Mouse (Mus musculus) right cerebral cortex, postnatal 14 days (tissue): ENCODE measurements around the gene Itga2b.

Experiments
- DNase-seq: peaks from one replicate; pipeline ENCODE4 v3.0.0; 2022

Gene Itga2b

DNA sequence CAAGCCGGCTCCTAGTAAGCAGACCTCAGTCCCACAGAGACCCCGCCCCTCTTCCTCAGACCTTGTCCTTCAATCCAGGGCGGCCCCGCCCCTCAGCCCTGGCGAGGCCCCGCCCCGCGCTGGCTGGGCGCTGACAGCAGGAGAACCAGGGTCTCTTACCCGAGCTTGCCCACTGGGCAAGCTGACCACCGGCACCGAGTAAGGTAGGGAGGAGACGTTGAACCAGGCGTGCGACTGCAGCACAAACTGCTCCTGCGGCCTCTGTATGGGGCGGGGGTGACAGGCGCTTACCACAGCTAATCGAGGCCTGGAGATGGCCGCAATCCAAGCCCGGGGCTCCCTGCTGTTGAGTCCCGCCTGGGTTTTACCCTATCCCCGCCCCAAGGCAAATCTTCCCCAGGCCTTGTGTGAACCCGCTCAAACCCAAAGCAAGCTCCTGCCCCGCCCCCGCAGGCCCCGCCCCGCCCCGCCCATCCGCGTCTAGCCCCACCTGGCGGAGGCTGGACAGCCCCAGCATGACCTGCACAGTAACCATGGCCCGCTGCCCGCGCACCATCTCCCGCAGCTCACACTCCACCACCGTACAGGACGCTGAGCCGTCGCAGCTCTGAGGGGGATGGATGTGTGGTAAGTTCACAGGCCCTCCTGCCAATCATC, 14.1 kb downstream of the Itga2b start:
- peak; percentile 61 for DNase-seq

DNA sequence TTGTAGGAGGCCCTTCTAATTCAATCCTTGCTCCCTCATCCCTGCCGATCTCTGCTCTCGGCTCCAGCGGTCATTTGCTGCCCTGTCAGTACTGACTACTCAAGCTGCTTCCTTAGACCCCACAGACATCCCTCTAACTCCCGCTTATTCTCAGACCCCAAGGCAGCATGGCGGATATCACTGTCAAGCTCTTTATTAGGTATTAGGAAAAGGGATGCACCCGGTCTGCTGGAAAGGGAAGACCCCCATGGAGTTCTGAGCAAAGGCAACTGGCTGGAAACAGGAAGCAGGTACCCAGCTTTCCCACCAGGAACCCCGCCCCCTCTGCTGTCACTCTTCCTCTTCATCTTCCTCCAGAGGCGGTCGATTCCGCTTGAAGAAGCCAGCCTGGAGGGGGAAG, 16.8 kb downstream of the Itga2b start:
- DNase-seq: no peak

DNA sequence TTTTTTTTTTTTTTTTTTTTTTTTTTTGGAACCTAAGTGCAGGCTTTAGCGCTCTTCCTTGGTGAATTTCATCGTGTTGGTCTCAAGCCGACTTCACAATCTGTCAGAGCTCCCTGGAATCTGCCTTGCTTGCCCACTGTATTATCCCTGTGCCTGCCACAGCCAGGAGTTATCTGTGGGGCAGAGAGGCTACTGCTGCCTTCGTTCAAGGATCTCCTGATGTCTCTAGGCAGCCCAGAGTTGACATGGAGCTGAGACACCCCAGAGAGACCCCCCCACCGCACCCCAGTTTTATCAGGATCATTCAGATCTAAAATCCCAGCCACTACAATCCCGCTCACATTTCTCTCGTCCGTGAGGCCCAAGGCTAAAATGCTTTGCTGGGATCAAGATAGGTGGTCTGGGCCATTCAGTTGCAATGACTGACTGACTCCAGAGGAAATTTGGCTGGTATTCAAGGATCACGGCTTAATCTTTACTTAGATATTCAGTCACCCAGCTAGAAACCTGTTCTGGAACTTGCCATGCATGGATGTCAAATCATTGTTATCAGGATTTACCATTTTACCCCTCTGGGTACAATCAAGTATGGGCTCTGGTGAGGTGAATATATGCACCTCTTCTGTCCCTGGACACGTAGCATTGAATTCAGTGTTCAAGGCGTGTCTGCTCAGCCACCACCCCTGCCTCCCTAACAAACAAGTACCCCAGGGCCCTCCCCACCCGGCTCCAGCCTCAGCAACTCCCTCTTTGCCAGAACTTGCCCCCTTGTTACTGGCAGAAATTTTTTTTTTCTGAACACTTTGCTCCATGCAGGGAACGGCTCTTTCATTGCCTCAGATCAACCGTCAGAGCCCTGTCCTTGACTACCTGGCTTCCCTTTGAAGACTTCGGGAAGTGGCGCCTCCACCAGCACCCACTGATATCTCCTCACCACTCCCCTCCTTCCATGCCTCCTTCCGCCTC, 20.6 kb downstream of the Itga2b start:
- no peak for DNase-seq

DNA sequence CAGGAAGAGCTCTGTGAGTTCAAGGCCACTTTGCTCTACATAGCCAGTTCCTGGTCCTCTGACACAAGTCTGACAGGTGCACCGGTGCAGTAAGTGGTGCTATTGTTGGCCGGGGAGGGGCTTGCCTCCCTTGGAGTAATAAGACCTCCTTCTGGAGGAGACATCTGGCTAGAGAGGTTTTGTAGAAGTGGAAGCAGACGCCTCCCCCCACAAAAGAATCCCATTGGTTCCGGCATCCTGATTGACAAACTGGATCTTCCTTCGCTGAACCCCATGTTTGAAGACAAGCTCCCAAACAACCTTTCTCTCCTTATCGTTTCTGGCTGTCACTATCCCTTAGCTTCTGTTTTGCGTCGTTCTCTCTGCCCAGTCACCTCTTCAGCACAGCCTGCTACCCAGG, 21.6 kb downstream of the Itga2b start:
- no peak for DNase-seq

DNA sequence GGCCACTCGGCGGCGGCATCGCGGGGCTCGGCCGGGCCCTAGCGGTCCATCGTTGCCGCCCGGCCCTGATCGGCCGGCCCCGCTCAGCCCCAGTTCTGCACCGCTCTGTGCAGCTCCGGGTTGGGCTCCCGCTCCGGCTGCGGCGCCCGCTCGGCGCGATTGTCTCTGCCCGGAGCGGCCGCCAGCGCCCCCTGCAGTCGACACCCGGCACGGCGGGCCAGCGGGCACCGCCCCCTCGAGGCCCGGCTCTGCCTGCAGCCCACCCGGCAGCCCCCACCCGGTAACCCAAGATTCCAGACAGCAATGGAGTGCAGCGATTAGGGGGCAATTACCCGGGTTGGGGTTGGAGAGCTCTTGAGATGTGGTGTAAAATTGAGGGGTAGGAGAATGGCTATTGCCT, 22.4 kb downstream of the Itga2b start, which contains the start of gene Fam171a2:
Gene Fam171a2, minus strand, starts transcription at position 186 of the 400 bp plus-strand sequence.
- DNase-seq: peak; percentile 86

DNA sequence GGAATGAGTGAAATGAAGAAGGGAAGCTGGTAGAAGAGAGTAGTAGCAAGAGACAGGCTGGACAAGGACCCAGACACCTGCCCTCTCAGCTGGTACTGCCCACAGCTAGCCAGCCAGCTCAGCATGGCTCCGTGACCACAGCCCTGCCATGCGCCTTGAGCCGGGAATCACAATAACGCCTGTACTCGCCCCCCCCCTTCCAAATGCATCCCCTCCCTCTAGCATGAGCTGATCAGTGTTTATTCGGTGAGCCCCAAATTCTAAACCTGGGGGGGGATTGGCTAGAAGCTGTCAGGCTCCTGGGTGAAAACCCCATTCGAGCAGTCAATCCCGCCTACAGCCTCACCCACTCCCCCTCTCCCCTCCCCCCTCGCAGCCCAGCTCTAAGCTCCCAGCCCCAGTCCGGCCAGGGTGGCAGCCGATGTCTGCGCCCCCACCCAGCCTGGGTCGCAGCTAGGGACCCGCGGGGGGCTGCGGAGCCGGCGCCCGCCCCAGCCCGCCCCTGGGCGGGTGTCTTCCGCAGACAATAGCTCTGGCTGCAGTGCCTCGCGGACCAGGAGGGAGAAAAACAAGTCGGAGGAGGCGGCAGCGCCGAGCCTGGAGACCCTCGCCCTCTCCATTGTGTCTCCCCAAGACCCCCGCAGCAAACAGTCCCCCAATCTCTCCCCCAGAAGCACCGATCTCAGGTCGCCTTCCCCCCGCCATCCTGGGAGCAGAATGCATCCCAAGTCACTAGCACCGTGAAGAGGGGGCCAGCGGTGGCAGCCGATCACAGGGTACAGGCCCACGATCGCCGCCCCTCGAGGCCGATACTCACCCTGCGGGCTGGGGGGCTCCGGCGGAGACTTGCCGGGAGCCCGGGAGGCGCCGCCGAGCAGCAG, 23.1 kb downstream of the Itga2b start:
- no peak for DNase-seq

DNA sequence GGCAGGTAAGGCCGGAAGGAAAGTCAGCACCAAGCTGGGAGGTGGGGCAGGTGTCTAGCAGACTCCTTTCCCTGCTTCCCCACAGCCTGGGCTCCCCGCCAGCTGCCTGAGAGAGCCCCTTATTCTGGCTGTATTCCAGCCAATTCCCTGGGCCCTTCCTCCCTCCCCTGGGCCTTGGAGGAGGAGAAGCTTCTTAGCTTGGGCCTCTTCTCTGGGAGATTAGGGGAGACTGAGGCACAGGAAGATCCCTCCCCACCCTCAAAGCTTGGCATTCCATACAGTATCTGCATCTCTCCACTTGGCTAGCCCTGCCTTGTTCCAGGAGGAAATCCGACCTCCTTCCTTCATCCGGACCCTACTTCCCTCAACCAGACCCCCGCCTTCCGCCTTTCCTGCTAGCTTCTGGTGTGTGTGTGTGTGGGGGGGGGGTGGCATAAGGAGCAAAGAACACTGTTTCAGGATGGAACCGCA, 24.0 kb downstream of the Itga2b start:
- DNase-seq: no peak

DNA sequence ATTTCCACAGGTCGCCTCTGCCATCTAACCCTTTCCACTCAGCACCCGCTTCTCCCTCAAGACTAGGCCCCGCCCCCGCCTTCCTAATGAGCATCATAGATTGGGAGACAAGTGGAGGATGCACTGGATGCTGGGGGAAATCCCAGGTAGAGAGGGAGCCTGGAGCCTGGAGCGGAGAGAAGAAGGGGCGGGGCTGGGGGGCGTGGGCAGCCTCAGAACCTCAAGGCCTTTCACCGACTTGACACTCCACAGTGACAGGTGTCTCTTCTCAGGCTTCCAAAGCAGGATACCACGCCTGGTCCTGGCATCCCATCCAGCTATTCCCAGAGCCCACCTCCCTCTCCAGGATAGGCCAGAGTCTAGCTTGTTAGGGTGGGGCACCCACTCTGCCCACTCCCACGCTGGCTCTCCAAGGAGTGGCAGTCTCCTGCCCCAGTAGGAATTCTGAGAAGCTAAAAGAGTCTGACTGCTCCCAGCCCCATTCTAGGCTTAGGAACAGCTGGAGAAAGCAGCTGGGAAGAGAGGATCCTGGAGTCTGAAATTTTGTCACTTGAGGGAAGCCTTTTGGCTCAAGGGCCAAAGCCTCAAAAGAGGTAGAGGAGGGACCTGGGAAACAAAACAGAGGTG, 24.5 kb downstream of the Itga2b start:
- no peak for DNase-seq

DNA sequence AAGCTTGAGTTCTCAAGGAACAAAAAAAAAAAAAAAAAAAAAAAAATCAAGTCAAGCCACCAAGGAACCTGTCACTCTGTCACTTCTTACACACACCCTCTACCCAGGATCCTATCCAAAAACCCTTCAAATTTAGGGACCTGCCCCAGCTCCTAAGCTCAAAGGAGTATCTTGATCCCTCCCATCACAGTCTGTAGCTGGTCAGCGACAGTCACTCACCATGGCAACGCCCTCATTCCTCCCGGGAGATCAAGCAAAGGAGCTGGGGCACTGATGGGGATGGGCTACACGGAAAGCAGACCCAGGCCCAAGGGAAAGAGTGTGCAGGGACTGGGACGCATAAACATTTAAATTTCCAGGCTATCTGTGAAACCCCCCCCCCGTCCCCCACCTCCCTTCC, 25.1 kb downstream of the Itga2b start:
- no peak for DNase-seq

DNA sequence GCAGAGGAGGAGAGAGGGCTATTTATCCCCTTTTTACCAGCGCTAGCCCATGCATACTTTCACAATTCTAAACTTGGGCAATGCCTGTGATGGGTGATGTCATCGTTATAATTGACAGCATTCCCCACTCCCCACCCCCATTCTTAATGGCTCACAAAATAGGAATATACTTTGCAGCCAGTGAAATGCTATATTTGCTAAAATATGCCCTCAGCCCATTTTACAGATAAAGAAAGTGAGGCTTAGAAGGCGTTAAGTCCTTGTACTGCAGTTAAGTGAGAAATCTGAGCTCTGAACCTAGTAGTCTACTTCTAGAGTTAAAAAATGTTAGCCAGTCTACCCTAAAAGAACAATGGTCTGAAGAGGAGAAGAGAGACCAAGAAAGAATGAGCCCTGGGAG, 25.6 kb downstream of the Itga2b start:
- DNase-seq: no peak

DNA sequence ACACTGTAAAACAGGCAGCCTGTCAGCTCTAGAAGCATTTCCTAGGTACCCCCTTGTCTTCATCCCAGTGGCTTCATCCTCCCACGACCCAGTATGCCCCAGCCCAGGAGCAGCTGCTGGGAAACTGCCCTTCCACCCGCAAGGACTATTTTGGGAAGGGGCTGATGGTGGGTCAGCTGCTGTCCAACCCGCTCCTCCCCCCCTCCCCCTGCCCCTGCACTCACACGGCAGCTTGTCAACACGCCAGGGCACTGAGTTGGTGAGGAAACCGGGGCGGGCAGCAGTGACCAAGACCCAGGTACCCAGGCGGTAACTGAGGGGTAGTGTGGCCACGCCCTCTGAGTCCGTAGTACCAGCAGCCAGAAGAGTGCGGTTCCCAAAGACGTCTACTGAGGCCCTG, 26.2 kb downstream of the Itga2b start:
- no peak for DNase-seq

DNA sequence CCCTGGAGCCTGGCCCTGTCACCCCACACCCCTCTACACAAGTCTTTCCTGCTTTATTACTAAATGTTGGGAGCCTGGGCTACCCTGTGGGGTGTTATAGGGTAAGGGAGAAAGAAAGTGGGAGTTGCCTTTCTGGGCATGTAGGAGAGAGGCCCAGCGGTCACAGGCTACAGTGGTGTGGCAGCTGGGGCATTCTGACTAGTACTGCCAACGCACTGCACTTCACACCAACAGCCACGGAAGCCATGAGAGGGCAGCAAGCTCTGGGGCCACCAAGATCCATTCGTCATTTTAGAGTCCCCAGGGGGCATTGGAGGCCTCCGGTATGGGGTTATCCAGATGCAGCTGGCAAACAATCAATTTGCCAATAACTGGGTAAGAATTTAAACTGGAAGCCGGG, 27.8 kb downstream of the Itga2b start:
- DNase-seq: no peak

DNA sequence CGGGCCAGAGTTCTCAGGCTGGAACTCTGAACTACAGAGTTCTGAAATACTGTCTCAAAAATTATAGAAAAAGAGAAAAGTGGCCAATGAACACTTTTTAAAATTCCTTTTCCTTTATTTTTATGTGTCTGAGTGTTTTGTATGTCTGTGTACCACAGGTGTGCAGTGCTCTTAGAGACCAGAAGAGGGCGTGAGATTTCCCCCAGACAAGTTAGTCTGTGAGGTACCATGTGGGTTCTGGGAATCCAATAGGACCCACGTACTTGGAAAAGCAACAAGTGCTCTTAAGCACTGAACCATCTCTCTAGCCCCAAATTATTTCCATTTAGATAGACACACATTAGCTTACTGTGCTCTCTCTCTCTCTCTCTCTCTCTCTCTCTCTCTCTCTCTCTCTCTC, 28.5 kb downstream of the Itga2b start:
- DNase-seq: no peak

DNA sequence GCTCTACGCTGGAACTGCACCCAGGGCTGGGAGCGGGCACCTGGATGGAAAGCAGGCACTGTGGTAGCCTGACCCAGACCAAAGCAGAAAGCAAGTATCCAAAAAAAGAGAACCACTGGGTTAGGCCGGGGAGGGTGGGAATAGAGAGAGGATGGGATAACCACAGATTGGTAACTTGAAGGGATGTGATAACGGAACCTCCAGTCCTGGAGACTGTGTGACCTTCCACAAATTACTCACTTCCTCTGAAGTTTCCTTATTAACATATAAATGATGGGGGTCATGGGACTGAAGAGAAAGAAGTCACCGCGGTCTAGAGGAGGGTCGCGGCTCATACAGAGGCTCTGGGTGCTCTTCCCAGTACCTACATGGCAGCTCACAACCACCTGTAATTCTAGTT, 29.7 kb downstream of the Itga2b start:
- no peak for DNase-seq

DNA sequence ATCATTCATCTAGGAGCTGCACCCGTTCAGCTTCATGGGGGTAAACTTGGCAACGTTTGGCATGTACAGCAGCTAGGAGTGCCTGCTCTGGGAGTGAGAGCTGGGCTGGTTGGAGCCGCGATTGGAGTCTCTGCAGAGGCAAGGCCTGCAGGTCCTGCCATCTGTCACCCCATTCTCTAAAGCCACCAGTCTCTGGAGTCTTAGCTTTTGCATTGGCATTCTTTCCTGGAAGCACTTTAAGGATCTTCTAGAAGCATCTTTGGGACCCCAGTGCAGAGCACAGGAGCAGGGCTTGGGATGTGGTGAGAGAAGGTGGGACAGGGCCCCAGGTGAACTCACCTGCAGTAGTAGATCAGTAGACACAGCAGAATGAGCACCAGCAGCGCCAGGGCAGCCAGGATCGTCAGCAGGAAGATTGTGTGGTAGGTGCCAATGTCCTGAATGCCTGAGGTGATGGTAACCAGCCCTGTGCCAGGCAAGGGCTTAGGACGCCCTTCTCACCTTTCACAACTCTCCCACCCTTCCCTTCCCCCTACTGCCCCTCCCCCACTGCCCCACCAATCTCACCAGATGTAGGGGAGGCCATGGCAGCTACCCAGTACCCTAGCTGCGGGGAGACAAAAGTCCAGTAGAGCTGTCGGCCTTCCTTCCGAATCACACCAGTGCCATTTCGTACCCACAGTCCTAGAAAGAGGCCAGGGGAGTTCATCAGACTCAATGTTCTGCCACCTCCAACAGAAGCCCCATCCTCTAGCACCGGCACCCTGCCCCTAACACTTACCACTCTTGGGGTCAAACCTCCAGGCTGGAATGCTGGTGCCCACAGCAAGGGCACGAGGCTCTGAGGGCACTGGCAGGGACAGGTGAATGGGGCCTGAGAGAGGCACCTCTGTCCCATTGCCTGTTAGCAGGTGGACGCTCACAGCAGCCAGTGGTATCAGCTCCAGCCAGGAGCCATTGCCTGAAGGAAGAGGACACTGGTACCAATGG, 30.5 kb downstream of the Itga2b start:
- no peak for DNase-seq

DNA sequence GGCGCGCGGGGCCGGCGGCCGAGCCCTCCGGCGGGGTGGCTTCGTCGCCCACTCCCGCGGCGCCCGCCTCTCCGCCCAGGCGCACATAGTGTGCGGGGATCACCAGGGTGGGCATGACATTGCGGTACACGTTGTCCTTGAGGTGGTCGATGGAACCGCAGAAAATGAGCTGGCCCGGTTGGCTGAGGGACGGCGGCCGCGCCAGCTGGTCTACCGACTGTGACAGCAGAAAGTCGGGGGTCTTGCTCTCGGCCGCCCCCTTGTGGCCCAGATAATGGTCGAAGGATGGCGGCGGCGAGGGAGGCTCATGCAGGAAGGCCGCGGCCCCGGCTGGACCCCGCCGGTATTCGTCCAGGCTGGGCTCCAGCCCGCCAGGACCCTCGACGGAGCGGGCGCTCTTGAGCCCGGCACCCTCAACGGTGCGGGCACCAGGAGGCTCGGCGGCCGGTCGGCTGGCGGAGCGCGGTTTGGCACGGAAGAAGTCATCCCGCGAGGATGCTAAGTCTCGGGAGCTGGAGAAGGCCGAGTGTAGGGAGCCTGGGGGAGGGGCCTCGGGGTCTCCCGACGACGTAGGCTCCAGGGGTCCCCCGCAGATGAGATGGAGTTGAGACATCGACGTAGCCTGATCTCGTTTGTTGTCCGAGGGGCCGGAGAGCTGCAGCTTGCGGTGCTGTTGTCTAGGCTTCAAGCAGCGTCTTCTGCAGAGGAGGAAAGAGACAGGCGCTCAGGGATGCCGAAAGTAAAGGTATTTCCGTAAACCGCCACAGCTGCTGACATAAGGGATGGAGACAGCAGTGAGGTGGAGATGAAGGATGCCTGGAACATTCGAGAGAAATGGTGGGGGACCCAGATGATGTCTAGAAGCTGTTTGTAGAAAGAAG, 31.5 kb downstream of the Itga2b start:
- peak; percentile 91 for DNase-seq

DNA sequence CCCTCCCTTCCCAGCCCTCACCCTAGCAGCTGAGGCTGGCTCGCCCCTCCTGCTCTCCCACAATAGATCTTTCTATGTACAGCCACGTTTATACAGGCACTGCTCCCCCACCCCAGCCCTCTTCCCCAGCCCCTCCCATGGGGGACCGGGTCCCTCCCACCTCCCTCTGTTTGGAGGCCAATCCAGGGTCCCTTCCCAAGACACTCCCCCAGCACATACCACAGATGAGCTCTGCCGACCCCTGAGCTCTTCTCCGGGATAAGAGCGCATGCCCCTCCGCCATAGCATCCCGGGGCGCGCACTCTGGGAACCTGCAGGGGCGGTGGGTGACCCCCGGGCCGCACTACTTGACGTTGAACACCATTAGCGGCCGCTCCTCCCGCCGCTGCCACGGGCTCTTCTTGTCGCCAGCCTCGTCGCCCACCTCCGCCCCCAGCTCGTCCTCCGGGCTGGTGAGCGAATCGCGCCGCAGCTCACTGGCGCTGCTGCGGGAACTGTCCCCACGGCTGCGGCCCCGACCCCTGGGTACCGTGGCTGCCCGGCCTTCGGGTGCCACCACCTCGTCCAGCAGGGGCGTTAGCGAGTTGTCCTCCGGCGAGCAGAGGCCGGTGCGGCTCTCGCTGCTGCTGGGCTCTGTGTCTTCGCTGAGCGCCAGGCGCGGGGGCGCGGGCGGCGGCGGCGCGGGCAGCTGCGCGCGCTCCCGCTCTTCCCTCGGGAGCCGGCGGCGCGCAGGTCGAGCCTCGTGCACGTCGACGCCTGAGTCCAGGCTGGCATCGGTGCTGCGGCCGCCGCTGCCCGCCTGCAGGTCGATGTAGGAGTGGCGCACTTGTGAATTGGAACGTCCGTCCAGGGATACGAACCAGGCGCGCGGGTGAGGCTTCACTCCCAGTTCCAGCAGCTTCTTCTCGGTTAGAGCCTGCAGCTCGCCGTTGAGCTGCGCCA, 32.5 kb downstream of the Itga2b start:
- peak; percentile 76 for DNase-seq

DNA sequence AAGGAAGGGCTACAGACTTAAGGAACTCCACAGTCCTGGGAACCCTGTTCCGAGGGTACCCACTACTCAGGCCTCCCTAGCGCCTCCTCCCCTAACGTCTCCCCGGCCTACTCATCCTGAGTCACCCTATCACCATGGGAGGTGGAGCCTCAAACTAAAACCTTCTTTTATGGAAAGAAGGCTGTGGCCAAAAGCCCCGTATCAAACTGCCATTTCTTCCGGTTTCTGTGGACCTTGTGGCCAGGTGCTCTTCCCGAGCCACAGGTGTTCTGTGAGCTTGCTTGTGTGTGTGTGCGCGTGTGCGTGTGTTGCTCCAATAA, 33.5 kb downstream of the Itga2b start:
- no peak for DNase-seq

DNA sequence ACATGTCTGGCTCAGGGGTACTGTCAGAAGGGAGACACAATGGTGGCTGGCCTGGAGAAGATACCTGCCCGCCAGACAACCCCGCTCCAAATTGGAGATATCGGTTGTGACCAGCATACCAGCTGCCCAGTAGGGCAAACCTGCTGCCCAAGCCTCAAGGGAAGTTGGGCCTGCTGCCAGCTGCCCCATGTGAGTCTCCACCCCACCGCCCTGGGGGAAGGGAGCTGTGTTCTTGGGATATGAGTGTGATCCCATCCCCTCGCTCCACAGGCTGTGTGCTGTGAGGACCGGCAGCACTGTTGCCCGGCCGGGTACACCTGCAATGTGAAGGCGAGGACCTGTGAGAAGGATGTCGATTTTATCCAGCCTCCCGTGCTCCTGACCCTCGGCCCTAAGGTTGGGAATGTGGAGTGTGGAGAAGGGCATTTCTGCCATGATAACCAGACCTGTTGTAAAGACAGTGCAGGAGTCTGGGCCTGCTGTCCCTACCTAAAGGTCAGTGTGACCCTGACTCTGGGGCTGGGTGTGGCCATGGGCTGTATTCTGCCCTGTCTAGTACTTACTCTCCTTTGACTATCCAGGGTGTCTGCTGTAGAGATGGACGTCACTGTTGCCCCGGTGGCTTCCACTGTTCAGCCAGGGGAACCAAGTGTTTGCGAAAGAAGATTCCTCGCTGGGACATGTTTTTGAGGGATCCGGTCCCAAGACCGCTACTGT, 34.0 kb downstream of the Itga2b start:
- DNase-seq: no peak
